Mouse (Mus musculus) spleen, adult 2 months (tissue): ENCODE results near the gene Srgap2. TPM values are rescaled to one million over a fixed set of nuclear protein-coding genes. Genes with fewer than 3 reads are reported as not detected.

Experiments used
- DNase-seq, 2 experiments: peaks; one replicate each; pipeline versions ENCODE4 v3.0.0 to v3.0.0-alpha.2; 2012 to 2021; ENCODE audit warnings: low spot score in 2 of 2, low read depth in 1 of 2
- H3K27ac ChIP-seq: fragments of 200-500 bp; 2 replicates; pipeline ENCODE4 v1.5.1; 2012; ENCODE audit warnings: low read length, inconsistent platforms; ENCODE audit not compliant: insufficient read depth
- H3K27me3 ChIP-seq: fragments of 200-500 bp; 2 replicates; pipeline ENCODE4 v1.6.1; 2012; ENCODE audit warnings: mild to moderate bottlenecking, moderate library complexity, low read length, inconsistent platforms; ENCODE audit not compliant: control insufficient read depth, insufficient read depth
- H3K36me3 ChIP-seq: fragments of 200-500 bp; 2 replicates; pipeline ENCODE4 v1.6.1; 2012; ENCODE audit warnings: mild to moderate bottlenecking, low read length, inconsistent platforms; ENCODE audit not compliant: control insufficient read depth, insufficient read depth
- H3K4me1 ChIP-seq: fragments of 200-500 bp; 2 replicates; pipeline ENCODE4 v1.6.1; 2011; ENCODE audit warnings: inconsistent platforms; ENCODE audit not compliant: control insufficient read depth, insufficient read depth, insufficient read length
- H3K4me3 ChIP-seq: fragments of 200-500 bp; 2 replicates; pipeline ENCODE4 v1.5.1; 2011; ENCODE audit warnings: mild to moderate bottlenecking, inconsistent platforms; ENCODE audit not compliant: insufficient read depth, insufficient read length; ENCODE audit errors: extremely low read depth
- CTCF ChIP-seq: fragments of 200-500 bp; IDR thresholded peaks from 2 replicates; pipeline ENCODE4 v1.5.1; 2011; ENCODE audit warnings: mild to moderate bottlenecking, inconsistent platforms; ENCODE audit not compliant: insufficient read depth, insufficient read length, insufficient replicate concordance; ENCODE audit errors: extremely low read depth
- POLR2A ChIP-seq: fragments of 200-500 bp; IDR thresholded peaks from 2 replicates; pipeline ENCODE4 v1.6.1; 2011; ENCODE audit warnings: low read depth, low read length, inconsistent platforms
- WGBS: fragments of 180-500 bp; shearing (Covaris S2); methylation state at CpG from one replicate; pipeline ENCODE4 v1.1.7; 2018; 5-methylcytosine and 5-hydroxymethylcytosine counted together
- polyA plus RNA-seq: library from polyadenylated mRNA; depleted of rRNA; stranded (reverse); fragments of >200 nt; gene quantifications from 2 replicates; pipeline ENCODE4 v1.2.3, GENCODE M21; 2012

Gene Srgap2
- polyA plus RNA-seq, 1 experiment: 11.0 TPM

- Histone ChIP-seq H3K4me1 (peaks cover 6% of the 10 kb centered on the region; the same call in 1 of the 2 replicates), H3K4me3 (no peak overlapping the region), H3K27me3 (no peaks in the 10 kb centered on the region), H3K27ac (no peak overlapping the region), H3K36me3 (peaks cover 10% of the 10 kb centered on the region)
- 68% methylated on average over 2 of the region's 2 CpGs for WGBS
- no peak for TF ChIP-seq CTCF
- no peak for TF ChIP-seq POLR2A
- DNase-seq: no peak
Measured at GRCm38 (mm10) chr1:131347708-131348107, 179.4 kb downstream of the Srgap2 start.

GRCm38 (mm10) chr1:131346916-131347555 is 180.1 kb downstream of the Srgap2 start:
- WGBS: 81% methylated on average over 1 of the region's 1 CpGs

GRCm38 (mm10) chr1:131345422-131346419 is 181.4 kb downstream of the Srgap2 start:
- Histone ChIP-seq H3K4me1 (peaks cover 6% of the 10 kb centered on the region; the same call in 1 of the 2 replicates), H3K27ac (no peak overlapping the region), H3K27me3 (no peaks in the 10 kb centered on the region), H3K4me3 (no peak overlapping the region), H3K36me3 (peaks cover 10% of the 10 kb centered on the region)
- DNase-seq: no peak
- TF ChIP-seq POLR2A (no peak), CTCF (no peak)
- 63% methylated on average over 5 of the region's 5 CpGs for WGBS

More at GRCm38 (mm10) chr1:131346916-131347555, 180.1 kb downstream of the Srgap2 start:
- no peak for DNase-seq
- Histone ChIP-seq H3K4me1 (peaks cover 6% of the 10 kb centered on the region; the same call in 1 of the 2 replicates), H3K36me3 (peaks cover 10% of the 10 kb centered on the region), H3K4me3 (no peak overlapping the region), H3K27ac (no peak overlapping the region), H3K27me3 (no peaks in the 10 kb centered on the region)
- TF ChIP-seq POLR2A (no peak), CTCF (no peak)

GRCm38 (mm10) chr1:131344691-131345090 is 182.5 kb downstream of the Srgap2 start:
- H3K4me3 ChIP-seq: no peak overlapping the region
- peaks cover 10% of the 10 kb centered on the region for H3K36me3 ChIP-seq
- 85% methylated on average over 2 of the region's 2 CpGs for WGBS
- no peak for DNase-seq
- TF ChIP-seq POLR2A (no peak), CTCF (no peak)
- no peaks in the 10 kb centered on the region for H3K27me3 ChIP-seq
- peaks cover 6% of the 10 kb centered on the region; the same call in 1 of the 2 replicates for H3K4me1 ChIP-seq
- H3K27ac ChIP-seq: no peak overlapping the region

- Histone ChIP-seq H3K4me1 (no peaks in the 10 kb centered on the region), H3K4me3 (no peak overlapping the region), H3K27me3 (no peaks in the 10 kb centered on the region), H3K36me3 (peaks cover 5% of the 10 kb centered on the region), H3K27ac (no peak overlapping the region)
- 87% methylated on average over 5 of the region's 5 CpGs for WGBS
- no peak for DNase-seq
- TF ChIP-seq CTCF (no peak), POLR2A (no peak)
Measured at GRCm38 (mm10) chr1:131336017-131336416, 191.1 kb downstream of the Srgap2 start.

GRCm38 (mm10) chr1:131335604-131336003 is 191.5 kb downstream of the Srgap2 start:
- no peaks in the 10 kb centered on the region for H3K27me3 ChIP-seq
- H3K27ac ChIP-seq: no peak overlapping the region
- no peaks in the 10 kb centered on the region for H3K4me1 ChIP-seq
- WGBS: 87% methylated on average over 3 of the region's 3 CpGs
- no peak for DNase-seq
- no peak for TF ChIP-seq POLR2A
- no peak for TF ChIP-seq CTCF
- H3K4me3 ChIP-seq: no peak overlapping the region
- H3K36me3 ChIP-seq: peaks cover 5% of the 10 kb centered on the region
